Mouse (Mus musculus): Measurements from ENCODE around the gene Ccdc7a.

- TF ChIP-seq POLR2A (IDR thresholded peaks at IDR 0.05; ENCODE audit: low read depth, low read length) (no peak), CTCF (IDR thresholded peaks at IDR 0.05; ENCODE audit: extremely low read depth, insufficient read depth, insufficient read length, insufficient replicate concordance) (no peak)
These were observed 349.1 kb downstream of the Ccdc7a start for GRCm38 (mm10) chr8:128716184-128716583.

All from spleen, adult 2 months (tissue).